Mouse (Mus musculus): Measurements from ENCODE around the gene Efnb2.

Gene Efnb2

DNA sequence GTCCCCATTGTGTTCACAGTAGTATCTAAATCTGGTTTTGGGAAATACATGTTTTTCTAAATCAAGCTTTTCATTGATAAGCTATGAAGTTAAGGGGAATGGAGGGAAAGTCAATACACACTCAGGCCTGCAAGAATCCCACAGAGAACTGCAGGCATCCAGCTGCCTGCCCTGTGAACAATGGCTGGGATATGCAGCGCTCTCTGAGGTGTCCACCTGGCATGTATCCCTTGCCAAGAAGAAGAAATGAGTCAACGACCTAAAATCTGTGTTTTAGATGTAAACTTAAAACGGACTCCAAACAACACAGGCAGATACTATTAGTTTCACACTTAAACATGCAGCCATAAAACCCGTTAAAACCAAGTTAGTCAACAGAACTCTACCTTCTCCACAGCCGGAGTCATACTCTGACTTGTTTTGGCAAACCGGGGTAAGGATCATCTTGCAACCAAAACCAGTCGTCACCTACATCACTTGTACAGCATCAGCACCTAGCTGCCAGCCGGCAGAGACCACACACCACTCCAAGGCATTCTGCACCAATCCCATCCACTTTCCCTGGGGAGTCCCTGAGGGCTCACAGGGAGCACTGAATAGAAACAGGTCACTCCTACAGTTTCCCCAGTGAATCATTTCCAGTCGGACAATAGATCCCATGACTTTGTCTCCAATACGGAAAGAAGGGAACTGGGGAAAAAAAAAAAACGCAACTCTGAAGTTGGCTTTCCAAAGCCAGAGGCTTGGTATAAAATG, 16.7 kb downstream of the Efnb2 start:
- no peak for TF ChIP-seq GATA4 (IDR thresholded peaks at IDR 0.05; ENCODE audit: insufficient replicate concordance, low read length)

- TF ChIP-seq GATA4 (IDR thresholded peaks at IDR 0.05; ENCODE audit: insufficient replicate concordance, low read length) = no peak
These were observed 20.8 kb downstream of the Efnb2 start for GRCm38 (mm10) chr8:8640264-8640588.

DNA sequence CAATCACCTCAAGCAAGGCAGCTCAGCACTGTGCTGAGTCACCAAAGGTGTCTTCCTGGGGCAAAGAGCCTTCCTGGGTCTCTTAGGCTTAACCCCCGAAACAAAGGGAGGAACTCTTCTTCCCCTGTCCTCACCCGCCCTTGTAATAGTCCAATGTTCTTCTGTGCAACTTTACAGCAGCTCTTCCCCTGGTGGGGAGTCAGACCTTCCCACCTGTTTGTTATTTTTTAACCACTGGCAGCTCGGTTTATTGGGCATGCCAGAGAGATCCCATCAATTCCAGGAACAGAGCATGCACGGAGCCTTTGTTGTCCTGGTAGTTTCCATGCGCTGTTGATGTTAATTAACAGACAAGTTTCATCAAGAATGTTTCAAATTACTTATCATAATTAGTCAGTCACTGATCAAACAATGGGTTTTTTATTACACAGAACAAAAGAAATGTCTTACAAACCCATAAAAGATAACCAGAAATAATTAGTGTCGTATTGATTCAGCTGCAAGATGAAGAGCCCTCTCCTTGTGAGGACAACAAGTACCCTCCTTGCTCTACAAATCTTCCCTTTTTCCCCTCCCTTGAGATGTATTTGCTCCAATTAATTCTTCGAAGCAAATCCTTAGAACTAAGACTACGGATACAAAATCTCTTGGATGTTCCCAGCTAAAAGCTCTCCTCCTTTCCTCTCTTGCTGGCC, 21.3 kb downstream of the Efnb2 start:
- TF ChIP-seq GATA4 (IDR thresholded peaks at IDR 0.05; ENCODE audit: insufficient replicate concordance, low read length) = no peak

- no peak for TF ChIP-seq GATA4 (IDR thresholded peaks at IDR 0.05; ENCODE audit: insufficient replicate concordance, low read length)
These were observed 29.6 kb downstream of the Efnb2 start for GRCm38 (mm10) chr8:8631394-8631793.

DNA sequence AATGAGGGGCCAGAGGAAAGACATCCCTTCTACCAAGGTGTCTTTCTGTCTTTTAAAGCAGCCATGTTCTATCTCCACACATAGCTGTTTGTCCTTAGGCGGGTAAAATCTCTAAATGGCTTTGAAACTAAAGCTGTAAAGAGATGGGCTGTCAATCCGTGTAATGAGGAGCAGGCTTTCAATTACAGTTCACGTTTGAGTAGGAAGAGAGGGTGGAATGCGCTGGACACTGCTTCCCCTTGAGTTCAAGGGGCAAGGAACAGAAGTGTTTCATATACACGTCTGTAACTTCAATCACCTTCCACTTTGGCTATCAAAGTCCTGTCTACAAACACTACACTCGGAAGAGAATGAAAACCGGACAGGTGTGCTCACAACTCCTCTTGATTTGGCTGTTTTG, 37.0 kb downstream of the Efnb2 start:
- no peak for TF ChIP-seq GATA4 (IDR thresholded peaks at IDR 0.05; ENCODE audit: insufficient replicate concordance, low read length)

DNA sequence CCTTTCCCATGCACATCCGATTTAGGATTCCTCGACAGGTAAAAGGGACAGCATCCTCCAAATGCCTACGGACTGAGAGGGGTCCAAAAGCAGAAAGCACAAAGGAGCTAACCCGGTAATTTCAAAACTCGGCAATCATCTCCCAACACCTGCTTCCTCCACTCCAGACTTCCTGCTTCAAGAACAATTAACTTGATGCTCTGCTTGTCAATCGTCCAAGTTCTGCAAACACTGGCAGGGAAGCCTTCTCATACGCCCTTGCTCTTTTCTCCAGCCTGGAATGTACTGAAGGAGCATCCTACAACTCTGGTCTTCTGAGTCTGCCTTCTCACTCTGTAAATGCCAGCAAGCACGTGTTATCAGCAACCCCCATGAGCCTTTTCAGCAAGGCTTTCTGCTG, 37.6 kb downstream of the Efnb2 start:
- no peak for TF ChIP-seq GATA4 (IDR thresholded peaks at IDR 0.05; ENCODE audit: insufficient replicate concordance, low read length)

DNA sequence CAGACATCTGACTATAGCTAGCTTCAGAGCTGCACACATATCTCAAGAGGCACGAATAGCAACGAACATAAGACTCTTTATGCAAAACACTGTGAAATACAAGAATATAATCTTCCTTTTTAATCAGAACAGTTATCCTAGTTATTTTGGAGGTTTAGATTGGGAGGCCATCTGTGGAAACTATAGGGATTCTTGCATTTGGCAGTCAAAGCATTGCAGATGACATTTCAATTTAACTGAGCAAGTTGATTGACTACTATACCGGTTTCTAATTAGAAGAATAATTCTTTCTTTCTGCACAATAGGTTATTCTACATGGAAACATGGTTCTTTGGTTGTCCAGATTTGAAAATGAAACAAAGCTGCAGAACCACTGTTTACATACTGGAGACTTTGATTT, 38.6 kb downstream of the Efnb2 start:
- TF ChIP-seq GATA4 (IDR thresholded peaks at IDR 0.05; ENCODE audit: insufficient replicate concordance, low read length) = no peak

DNA sequence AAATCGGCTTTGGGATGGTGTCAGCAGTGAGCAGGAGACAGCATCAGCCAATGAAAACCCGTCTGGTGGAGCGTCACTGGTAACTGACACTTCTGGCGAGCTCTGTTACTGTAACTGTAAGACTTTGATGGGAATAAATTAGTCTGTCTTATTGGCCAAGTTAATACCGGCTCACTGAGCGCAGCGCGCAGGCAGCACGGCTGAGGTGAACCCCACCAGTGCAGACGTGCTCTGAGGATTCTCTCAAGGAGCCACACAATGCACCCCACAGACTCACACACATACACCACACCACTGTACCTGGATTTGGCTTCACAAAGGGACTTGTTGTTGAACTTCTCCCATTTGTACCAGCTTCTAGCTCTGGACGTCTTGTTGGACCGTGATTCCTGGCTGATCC, 39.0 kb downstream of the Efnb2 start:
- no peak for TF ChIP-seq GATA4 (IDR thresholded peaks at IDR 0.05; ENCODE audit: insufficient replicate concordance, low read length)

GRCm38 (mm10) chr8:8621236-8621917, 39.7 kb downstream of the Efnb2 start:
- no peak for TF ChIP-seq GATA4 (IDR thresholded peaks at IDR 0.05; ENCODE audit: insufficient replicate concordance, low read length)

DNA sequence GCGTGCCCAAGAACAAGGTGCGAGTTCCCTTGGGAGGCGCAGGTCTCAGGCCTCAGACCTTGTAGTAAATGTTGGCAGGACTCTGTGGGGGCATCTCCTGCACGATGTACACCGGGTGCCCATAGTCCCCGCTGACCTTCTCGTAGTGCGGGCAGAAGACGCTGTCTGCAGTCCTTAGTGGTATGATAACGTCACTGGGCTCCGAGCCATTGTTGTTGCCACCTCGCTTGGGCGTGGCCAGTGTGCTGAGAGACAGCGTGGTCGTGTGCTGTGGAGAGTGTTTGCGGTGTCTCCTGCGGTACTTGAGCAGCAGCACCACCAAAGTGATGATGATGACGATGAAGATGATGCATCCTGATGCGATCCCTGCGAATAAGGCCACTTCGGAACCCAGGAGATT, 40.5 kb downstream of the Efnb2 start:
- no peak for TF ChIP-seq GATA4 (IDR thresholded peaks at IDR 0.05; ENCODE audit: insufficient replicate concordance, low read length)

GRCm38 (mm10) chr8:8619221-8620194, 41.5 kb downstream of the Efnb2 start:
- TF ChIP-seq GATA4 (IDR thresholded peaks at IDR 0.05; ENCODE audit: insufficient replicate concordance, low read length) = no peak

DNA sequence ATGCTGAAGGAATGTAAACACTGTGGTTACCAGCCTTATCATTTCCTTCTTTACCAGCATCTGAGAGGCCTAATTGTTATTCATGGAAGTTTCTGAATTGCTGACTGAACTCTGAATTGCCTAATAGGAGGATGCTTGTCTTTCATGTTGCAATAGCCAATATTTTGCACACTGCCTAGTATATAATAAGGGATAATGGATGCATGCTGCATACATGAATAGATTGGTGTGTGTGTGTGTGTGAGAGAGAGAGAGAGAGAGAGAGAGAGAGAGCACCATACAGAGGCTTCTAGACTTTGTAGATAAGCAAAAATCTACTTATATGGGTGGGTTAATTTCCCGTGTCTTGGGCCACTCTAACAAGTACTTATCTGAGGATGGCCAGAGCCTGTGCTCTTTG, 47.2 kb downstream of the Efnb2 start:
- no peak for TF ChIP-seq GATA4 (IDR thresholded peaks at IDR 0.05; ENCODE audit: insufficient replicate concordance, low read length)

GRCm38 (mm10) chr8:8611928-8612327, 49.1 kb downstream of the Efnb2 start:
- TF ChIP-seq GATA4 (IDR thresholded peaks at IDR 0.05; ENCODE audit: insufficient replicate concordance, low read length) = no peak

- TF ChIP-seq GATA4 (IDR thresholded peaks at IDR 0.05; ENCODE audit: insufficient replicate concordance, low read length) = no peak
These were observed 51.3 kb downstream of the Efnb2 start for GRCm38 (mm10) chr8:8609791-8610190.

GRCm38 (mm10) chr8:8609141-8609540, 51.9 kb downstream of the Efnb2 start:
- TF ChIP-seq GATA4 (IDR thresholded peaks at IDR 0.05; ENCODE audit: insufficient replicate concordance, low read length) = no peak

Measured in liver, adult (tissue).